ENCODE assay signal across 9 mouse cellular contexts in genomic region chr3:57736419-57737095, GRCm38 (mm10). TPM values are rescaled to one million over a fixed set of nuclear protein-coding genes. Genes with fewer than 3 reads are reported as not detected.
DNase-seq lines count a peak whose midpoint lies in the region; ATAC-seq and TF ChIP-seq lines count a peak whose summit lies in the region.
"Had no signal": no experiment of that assay in that cellular context is flagged by ENCODE, and none has a peak within 500 bp of the region (broad histone marks: within the 10 kb centered on the region; RNA-seq: fewer than 3 reads in every experiment).

No protein-coding gene starts in this region.

- H3K9ac ChIP-seq in kidney, embryonic 16.5 days (replicated peaks; ENCODE audit: low read length), result peak overlapping the region; percentile 79
- peak overlapping the region; percentile 65 for H3K9ac ChIP-seq in heart, postnatal 0 days (replicated peaks; ENCODE audit: low read depth, low read length)
- H3K9ac ChIP-seq in liver, embryonic 15.5 days, result peak overlapping the region; percentile 69

- peak overlapping the region; percentile 88 for H3K4me3 ChIP-seq in kidney, embryonic 16.5 days (ENCODE audit: low read length)
- peak overlapping the region; percentile 83 for H3K4me3 ChIP-seq in bone marrow, adult 2 months (replicated peaks; ENCODE audit: control insufficient read depth, low read depth, low read length)
- peak overlapping the region; percentile 87 for H3K4me3 ChIP-seq in heart, postnatal 0 days (ENCODE audit: low read depth, low read length)
- peak overlapping the region; percentile 79 for H3K4me3 ChIP-seq in liver, embryonic 15.5 days (replicated peaks)

- peak overlapping the region; percentile 98 for H3K27ac ChIP-seq in kidney, embryonic 16.5 days (ENCODE audit: low read length)
- peak overlapping the region; percentile 97 for H3K27ac ChIP-seq in bone marrow, adult 2 months (ENCODE audit: control insufficient read depth, insufficient read depth, low read depth, low read length, poor library complexity)
- H3K27ac ChIP-seq in heart, postnatal 0 days (ENCODE audit: low read depth), result peak overlapping the region; percentile 90
- H3K27ac ChIP-seq in liver, embryonic 15.5 days (replicated peaks), result peak overlapping the region; percentile 88

- TF ChIP-seq CTCF in bone marrow, adult 2 months (IDR thresholded peaks at IDR 0.05; ENCODE audit: control insufficient read depth, insufficient read depth, low read length), result no peak
- no peak for TF ChIP-seq CTCF in heart, postnatal 0 days (IDR thresholded peaks at IDR 0.05; ENCODE audit: low read depth)

- H3K36me3 ChIP-seq in kidney, embryonic 16.5 days (ENCODE audit: insufficient read depth, low read length), result no peaks in the 10 kb centered on the region
- H3K36me3 ChIP-seq in heart, postnatal 0 days (replicated peaks; ENCODE audit: control insufficient read depth, insufficient read depth, low read length), result no peaks in the 10 kb centered on the region
- no peaks in the 10 kb centered on the region for H3K36me3 ChIP-seq in liver, embryonic 15.5 days (replicated peaks)
- no peaks in the 10 kb centered on the region for H3K36me3 ChIP-seq in splenic B cell, adult 2 months (ENCODE audit: control insufficient read depth, insufficient read depth, low read length, poor library complexity, severe bottlenecking)

- TF ChIP-seq POLR2A in bone marrow, adult 2 months (IDR thresholded peaks at IDR 0.05; ENCODE audit: borderline replicate concordance, control insufficient read depth, low read depth, low read length), result no peak

- H3K27me3 ChIP-seq in kidney, embryonic 16.5 days (ENCODE audit: insufficient read depth, low read length), result no peaks in the 10 kb centered on the region
- H3K27me3 ChIP-seq in heart, postnatal 0 days (ENCODE audit: control insufficient read depth, insufficient read depth, low read length), result no peaks in the 10 kb centered on the region
- no peaks in the 10 kb centered on the region for H3K27me3 ChIP-seq in liver, embryonic 15.5 days
- H3K27me3 ChIP-seq in splenic B cell, adult 2 months (ENCODE audit: control insufficient read depth, insufficient read depth, low read length, poor library complexity, severe bottlenecking), result no peaks in the 10 kb centered on the region

- 2% methylated on average over 13 of the region's 13 CpGs for WGBS in kidney, embryonic 16.5 days
- under 1% methylated on average over 13 of the region's 13 CpGs for WGBS in bone marrow, adult 2 months
- WGBS in heart, postnatal 0 days, result 2% methylated on average over 13 of the region's 13 CpGs
- WGBS in liver, embryonic 15.5 days (ENCODE audit: insufficient replicate concordance), result 1% methylated on average over 13 of the region's 13 CpGs

- H3K9me3 ChIP-seq in kidney, embryonic 16.5 days (ENCODE audit: low read length), result no peaks in the 10 kb centered on the region
- no peaks in the 10 kb centered on the region for H3K9me3 ChIP-seq in heart, postnatal 0 days (replicated peaks; ENCODE audit: control insufficient read depth, low read length)
- no peaks in the 10 kb centered on the region for H3K9me3 ChIP-seq in liver, embryonic 15.5 days (replicated peaks)

- no peak for DNase-seq in kidney, postnatal 25 days
- peak; percentile 46 for DNase-seq in heart, postnatal 0 days (ENCODE audit: low spot score)
- peak; percentile 12 for DNase-seq in splenic B cell, adult 2 months (ENCODE audit: low read depth, low spot score)
- DNase-seq in natural killer cell, adult 2 months (ENCODE audit: low spot score in 2 of 2), result no peak
- DNase-seq in spleen, postnatal 4 days (ENCODE audit: low spot score in 2 of 2), result no peak

- H3K4me2 ChIP-seq in kidney, embryonic 16.5 days (replicated peaks; ENCODE audit: low read depth, low read length), result peak overlapping the region; percentile 73
- H3K4me2 ChIP-seq in heart, postnatal 0 days (ENCODE audit: low read depth, low read length), result peak overlapping the region; percentile 75
- H3K4me2 ChIP-seq in liver, embryonic 15.5 days, result peak overlapping the region; percentile 83

- peaks cover 11% of the 10 kb centered on the region for H3K4me1 ChIP-seq in kidney, embryonic 16.5 days (ENCODE audit: insufficient read depth, low read length)
- no peaks in the 10 kb centered on the region; the same call in 1 of the 2 replicates for H3K4me1 ChIP-seq in bone marrow, adult 2 months (ENCODE audit: control insufficient read depth, insufficient read depth, low read length)
- H3K4me1 ChIP-seq in heart, postnatal 0 days (ENCODE audit: control insufficient read depth, insufficient read depth), result peaks cover 18% of the 10 kb centered on the region; the same call in 1 of the 2 replicates
- H3K4me1 ChIP-seq in liver, embryonic 15.5 days (replicated peaks), result peaks cover 19% of the 10 kb centered on the region

- no peak for TF ChIP-seq EP300 in heart, postnatal 0 days (IDR thresholded peaks at IDR 0.05; ENCODE audit: low read depth)

- no peak for ATAC-seq in kidney, embryonic 16.5 days (ENCODE audit: low FRiP score, low TSS enrichment)
- no peak for ATAC-seq in heart, postnatal 0 days (ENCODE audit: insufficient read depth, low read depth)
- ATAC-seq in liver, embryonic 15.5 days (ENCODE audit: insufficient read depth), result no peak

RNA-seq across cellular contexts. Expression of gene Rnf13, which starts 0.7 kb away (rescaled TPM):
- polyA plus RNA-seq in kidney, embryonic 16.5 days (2015; fragmentation: Nextera tagmentation; extraction: Ambion mirVana), result 77.3 and 83.7 TPM in 2 replicates
- polyA plus RNA-seq in bone marrow, adult 2 months (2011; ENCODE audit: insufficient read depth, insufficient read length, low replicate concordance, missing spikeins), result 1.9 and 22.1 TPM in 2 replicates
- 47.8 and 59.4 TPM in 2 replicates for total RNA-seq in heart, postnatal 0 days (2014; rRNA removed; ENCODE audit: low replicate concordance)
- 81.5 and 84.5 TPM in 2 replicates for polyA plus RNA-seq in heart, postnatal 0 days (2015; fragmentation: Nextera tagmentation; extraction: Ambion mirVana)
- polyA plus RNA-seq in liver, embryonic 15.5 days (2015; fragmentation: Nextera tagmentation; extraction: Ambion mirVana), result 37.0 and 39.8 TPM in 2 replicates

RNA-seq across cellular contexts. Expression of gene Ankub1, which starts 44.0 kb away (rescaled TPM):
- polyA plus RNA-seq in kidney, embryonic 16.5 days (2015; fragmentation: Nextera tagmentation; extraction: Ambion mirVana), result not detected in 2 replicates
- not detected in 2 replicates for polyA plus RNA-seq in bone marrow, adult 2 months (2011; ENCODE audit: insufficient read depth, insufficient read length, low replicate concordance, missing spikeins)
- total RNA-seq in heart, postnatal 0 days (2014; rRNA removed; ENCODE audit: low replicate concordance), result not detected in 2 replicates
- polyA plus RNA-seq in heart, postnatal 0 days (2015; fragmentation: Nextera tagmentation; extraction: Ambion mirVana), result not detected in 2 replicates
- not detected in 2 replicates for polyA plus RNA-seq in liver, embryonic 15.5 days (2015; fragmentation: Nextera tagmentation; extraction: Ambion mirVana)
- polyA plus RNA-seq: large intestine, adult 2 months had no signal

Comparison
In these comparisons a context has a peak if more than half of its experiments do, and no peak if none do; other contexts are left out.
1. DNase-seq: peak in heart, postnatal 0 days (single experiment) and splenic B cell, adult 2 months (single experiment); none in kidney, postnatal 25 days (0 of 2), natural killer cell, adult 2 months (0 of 2) and spleen, postnatal 4 days (0 of 2).
2. Peak in every context shown above with its lines, with median percentiles within 50 percentile points of each other: H3K27ac ChIP-seq, H3K4me2 ChIP-seq, H3K4me3 ChIP-seq and H3K9ac ChIP-seq.